Mouse (Mus musculus) ovary, postnatal 36 days (tissue): Measurements from ENCODE around the gene Asic2.
"Not testable (repeated sequence)": the region's sequence is repeated elsewhere in the genome, so short reads cannot be mapped to it uniquely, and the experiment has no call there.

Experiments
- DNase-seq: peaks from one replicate; pipeline ENCODE4 v3.0.0; 2022; ENCODE audit warnings: low spot score, mixed read lengths

The Asic2 gene

GRCm38 (mm10) chr11:81323146-81323545, 645.1 kb downstream of the Asic2 start:
- DNase-seq, result no peak

GRCm38 (mm10) chr11:81322466-81322865, 645.8 kb downstream of the Asic2 start:
- no peak for DNase-seq

DNA sequence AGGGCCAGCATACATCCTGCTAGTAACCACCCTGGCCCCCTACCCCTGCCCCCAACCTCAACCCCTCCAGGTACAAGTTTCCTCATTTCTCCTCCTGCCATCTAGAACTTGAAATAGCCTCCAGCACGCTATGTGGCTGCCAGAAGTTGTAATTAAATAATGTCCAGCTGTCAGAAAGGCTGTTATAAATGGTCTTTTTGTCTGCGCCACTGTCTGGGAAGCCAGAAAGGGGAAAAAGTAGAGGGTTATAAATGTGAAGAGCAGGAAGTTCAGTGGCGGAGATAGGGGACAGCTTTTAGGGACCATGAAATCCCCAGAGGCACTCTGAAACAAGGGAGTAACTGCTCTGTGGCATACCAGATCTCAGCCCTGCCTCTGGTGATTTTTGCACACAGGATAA, 678.2 kb downstream of the Asic2 start:
- no peak for DNase-seq

GRCm38 (mm10) chr11:81283185-81283584, 685.1 kb downstream of the Asic2 start:
- no peak for DNase-seq

GRCm38 (mm10) chr11:81280070-81280469, 688.2 kb downstream of the Asic2 start:
- no peak for DNase-seq

DNA sequence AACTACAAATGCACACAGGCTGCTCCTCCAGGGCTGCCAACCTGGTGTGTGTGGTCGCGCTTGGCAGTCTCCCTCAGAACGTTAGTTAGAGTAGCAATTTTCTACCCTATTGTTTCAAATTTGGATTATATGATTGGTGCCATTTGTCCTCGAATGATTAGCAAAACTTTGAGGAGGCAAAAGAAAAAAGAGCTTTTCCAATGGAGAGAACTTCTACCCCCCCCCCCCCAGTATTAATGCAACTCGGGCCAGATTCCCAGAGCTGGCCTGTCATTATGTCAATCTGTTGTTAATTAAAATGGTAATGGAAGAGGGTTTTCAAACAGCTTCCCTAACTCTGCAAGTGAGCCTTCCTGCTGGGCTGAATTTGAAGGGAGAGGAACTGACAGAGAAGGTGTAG, 690.9 kb downstream of the Asic2 start:
- DNase-seq, result no peak

DNA sequence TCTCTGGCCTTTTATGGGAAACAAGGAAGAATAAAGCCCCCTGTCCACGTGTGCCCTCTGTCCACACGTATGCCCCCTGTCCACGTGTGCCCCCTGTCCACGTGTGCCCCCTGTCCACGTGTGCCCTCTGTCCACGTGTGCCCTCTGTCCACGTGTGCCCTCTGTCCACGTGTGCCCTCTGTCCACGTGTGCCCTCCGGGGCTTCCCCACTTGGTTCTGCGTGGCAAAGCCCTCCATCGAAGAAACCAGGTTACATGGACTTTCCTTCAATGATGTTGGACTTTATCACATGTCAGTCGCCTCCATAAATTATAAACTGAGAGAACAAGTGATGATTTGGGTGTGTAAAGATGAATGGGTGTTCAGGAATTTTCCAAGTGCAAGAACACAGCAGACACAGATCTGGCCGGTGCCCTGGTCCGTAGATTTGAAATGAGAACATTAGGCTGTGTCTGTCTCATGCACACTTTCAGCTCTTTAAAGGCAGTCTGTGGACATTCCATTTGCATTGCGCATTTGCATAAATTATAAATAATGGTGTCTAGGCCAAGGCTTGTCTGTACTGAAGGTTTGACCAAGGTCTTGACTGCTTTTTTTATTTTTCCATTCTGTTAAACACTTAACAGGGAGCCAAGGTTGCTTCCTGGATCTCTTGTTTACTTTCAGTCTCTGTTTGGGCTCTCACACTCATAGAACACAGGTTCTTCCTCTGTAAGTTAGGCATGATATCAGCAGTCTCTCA, 695.4 kb downstream of the Asic2 start:
- DNase-seq, result no peak

- no peak for DNase-seq
Observed at GRCm38 (mm10) chr11:81271422-81271821, 696.8 kb downstream of the Asic2 start.

GRCm38 (mm10) chr11:81270518-81270917, 697.7 kb downstream of the Asic2 start:
- DNase-seq, result no peak

DNA sequence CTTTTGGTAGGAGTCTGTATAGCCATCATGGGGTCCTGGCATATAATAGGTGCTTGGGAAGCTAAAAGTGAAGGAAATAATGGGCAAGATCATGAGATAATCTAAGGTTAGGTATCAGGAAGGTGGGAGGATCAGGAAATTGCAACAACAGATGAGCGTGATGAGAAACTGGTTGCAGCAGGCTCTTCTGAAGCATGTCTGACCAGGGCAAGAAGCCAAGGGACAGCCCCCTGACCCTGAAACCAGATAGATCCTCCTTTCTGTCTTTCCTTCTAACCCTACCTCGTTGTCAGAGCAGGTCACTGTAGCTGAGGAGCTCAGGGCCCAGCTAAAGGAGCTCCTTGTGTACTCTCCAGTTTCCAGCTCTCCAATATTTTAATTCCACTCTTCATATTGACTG, 704.5 kb downstream of the Asic2 start:
- no peak for DNase-seq

- DNase-seq, result no peak
Observed at GRCm38 (mm10) chr11:81263193-81263592, 705.1 kb downstream of the Asic2 start.

- DNase-seq, result no peak
Observed at GRCm38 (mm10) chr11:81261259-81261658, 707.0 kb downstream of the Asic2 start.

DNA sequence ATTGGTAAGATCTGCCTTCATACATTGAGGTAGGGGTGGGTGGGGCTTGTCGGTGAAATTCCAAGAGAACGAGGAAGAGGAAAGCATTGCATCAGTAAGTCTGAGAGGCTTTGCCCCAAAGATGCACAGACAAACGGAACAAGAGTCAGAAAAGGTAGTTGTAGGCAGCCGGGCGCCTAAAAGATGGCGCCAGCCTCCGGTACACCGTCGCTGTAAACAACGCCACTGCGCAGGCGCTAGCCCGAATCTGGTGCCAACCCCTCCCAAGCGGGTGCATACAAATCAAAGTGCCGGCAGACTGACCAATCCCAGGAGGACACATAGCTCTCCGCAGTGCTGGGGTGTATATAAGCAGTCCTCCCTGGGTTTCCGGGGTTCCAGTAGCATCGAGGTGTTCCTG, 727.1 kb downstream of the Asic2 start:
- DNase-seq, result not testable (repeated sequence)

- DNase-seq, result no peak
Observed at GRCm38 (mm10) chr11:81239966-81240681, 728.1 kb downstream of the Asic2 start.

GRCm38 (mm10) chr11:81239091-81239490, 729.2 kb downstream of the Asic2 start:
- DNase-seq, result no peak

GRCm38 (mm10) chr11:81236070-81236469, 732.2 kb downstream of the Asic2 start:
- DNase-seq, result no peak

DNA sequence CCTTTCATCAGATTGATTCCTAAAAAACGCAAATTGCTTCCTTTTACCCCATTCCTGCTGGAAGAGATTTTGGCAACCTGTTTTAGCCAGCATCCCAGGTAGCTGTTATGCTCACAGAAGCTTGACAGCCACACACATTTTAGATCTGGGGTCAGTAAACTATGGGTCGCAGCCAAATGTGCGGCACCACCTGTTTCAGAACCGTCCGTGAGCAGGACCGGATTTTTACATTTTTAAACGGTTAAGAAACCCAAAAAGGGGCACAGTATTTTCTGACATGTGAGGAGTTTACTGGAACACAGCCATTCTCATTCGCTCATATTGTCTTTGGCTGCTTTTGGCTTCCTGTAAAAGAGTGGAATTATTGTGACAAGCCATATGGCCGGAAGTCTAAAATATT, 744.9 kb downstream of the Asic2 start:
- DNase-seq, result no peak

GRCm38 (mm10) chr11:81220786-81221185, 747.5 kb downstream of the Asic2 start:
- DNase-seq, result no peak

- DNase-seq, result no peak
Observed at GRCm38 (mm10) chr11:81205471-81205870, 762.8 kb downstream of the Asic2 start.

- DNase-seq, result no peak
Observed at GRCm38 (mm10) chr11:81202578-81202977, 765.7 kb downstream of the Asic2 start.

DNA sequence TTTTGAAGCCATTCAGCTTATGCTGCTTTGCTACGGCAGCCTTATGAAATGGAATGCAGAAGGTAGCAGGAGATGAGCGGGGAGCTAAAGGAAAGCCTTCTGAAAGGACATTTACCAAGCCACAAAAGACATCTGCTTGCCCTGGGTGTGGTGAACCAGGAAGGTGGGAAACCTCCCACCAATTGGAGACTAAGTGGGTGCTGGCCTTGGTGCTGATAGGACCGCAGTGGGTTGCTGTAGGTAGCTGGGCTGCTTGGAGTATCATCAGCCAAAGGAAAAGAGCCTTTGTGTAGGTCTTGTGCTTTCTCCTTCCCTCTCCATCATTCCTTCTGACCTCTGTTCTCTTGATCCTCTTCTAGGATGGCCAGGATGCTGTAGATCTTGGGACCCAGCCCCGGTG, 774.4 kb downstream of the Asic2 start:
- DNase-seq, result no peak

DNA sequence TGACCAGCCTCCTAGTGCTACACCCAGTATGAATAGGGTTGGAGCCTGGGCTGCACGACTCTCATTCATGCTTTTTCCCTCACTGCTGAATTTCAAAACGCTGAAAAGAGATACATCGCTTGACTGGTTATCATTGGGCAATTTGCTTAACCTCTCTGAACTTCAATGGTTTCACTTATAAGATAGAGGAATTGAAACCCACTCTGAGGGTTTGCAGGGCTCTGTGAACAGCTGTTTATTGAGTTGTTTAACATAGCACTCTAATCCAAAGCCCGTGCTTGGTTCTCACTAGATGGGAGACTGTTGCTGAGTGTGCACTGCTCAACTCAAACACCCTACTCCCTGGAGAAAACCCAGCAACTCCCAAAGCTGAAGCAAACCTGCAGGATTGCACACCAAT, 776.1 kb downstream of the Asic2 start:
- DNase-seq, result no peak

GRCm38 (mm10) chr11:81189103-81189502, 779.2 kb downstream of the Asic2 start:
- no peak for DNase-seq

GRCm38 (mm10) chr11:81187851-81188250, 780.4 kb downstream of the Asic2 start:
- DNase-seq, result no peak
